Mouse (Mus musculus) mouse embryonic stem cell (cell line): Measurements from ENCODE around the gene H2-DMb2.

Experiments
- in situ Hi-C, 2 experiments: fragments of 300-500 bp; cut with MboI; formaldehyde crosslinking; loops; 1 replicate in 1 of 2; 3 replicates in 1 of 2; pipeline ENCODE4 v1.14.3; 2019 to 2020; ENCODE audit warnings: low sequenced_read_pairs in 2 of 2, low pct_unique_long_range_greater_than_20kb in 1 of 2, mixed read lengths in 1 of 2; ENCODE audit not compliant: unreplicated experiment in 1 of 2

Gene H2-DMb2

DNA sequence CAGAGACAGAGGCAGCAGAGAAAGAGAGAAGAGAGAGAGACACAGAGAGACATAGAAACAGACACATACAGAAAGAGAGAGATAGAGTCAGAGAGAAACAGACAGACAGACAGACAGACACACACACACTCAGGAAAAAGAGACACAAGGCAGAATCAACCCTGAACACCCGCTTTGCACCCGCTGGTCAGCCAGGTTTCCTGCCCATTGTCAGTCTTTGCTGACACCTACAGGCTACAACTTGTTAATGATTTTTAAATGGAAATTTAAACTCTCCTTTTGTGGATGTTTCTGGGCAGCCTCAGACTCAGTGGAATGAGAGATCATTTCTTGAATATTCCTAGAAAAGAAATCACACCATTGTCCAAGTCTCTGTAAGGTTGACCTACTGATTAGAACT is 26.2 kb downstream of the H2-DMb2 start:
- in situ Hi-C loops, result loop anchor here in 1 of 2 experiments (10.0 kb wide), 1 partner anchor 94 kb away; no protein-coding TSS in a partner anchor

DNA sequence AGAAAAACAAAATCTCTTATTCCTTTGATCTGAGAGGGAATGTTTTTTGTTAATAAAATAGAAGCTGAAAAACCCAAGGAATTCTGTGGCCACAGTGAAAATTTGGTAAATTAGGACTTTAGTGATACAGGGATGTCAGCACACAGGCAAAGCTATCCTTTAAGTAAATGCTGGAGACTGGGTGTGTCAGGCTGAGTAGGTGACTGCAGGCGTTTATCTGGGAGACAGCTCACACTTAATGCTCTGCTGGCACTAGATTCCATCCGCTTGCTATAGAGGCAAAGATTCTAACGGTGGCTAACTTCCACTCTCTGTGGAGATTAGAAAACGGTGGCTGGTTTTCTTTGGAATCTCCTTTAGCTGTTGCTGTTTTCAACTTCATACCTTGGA is 27.4 kb downstream of the H2-DMb2 start:
- in situ Hi-C loops, result loop anchor here in 1 of 2 experiments (5.0 kb wide), 1 partner anchor 88 kb away; no protein-coding TSS in a partner anchor

DNA sequence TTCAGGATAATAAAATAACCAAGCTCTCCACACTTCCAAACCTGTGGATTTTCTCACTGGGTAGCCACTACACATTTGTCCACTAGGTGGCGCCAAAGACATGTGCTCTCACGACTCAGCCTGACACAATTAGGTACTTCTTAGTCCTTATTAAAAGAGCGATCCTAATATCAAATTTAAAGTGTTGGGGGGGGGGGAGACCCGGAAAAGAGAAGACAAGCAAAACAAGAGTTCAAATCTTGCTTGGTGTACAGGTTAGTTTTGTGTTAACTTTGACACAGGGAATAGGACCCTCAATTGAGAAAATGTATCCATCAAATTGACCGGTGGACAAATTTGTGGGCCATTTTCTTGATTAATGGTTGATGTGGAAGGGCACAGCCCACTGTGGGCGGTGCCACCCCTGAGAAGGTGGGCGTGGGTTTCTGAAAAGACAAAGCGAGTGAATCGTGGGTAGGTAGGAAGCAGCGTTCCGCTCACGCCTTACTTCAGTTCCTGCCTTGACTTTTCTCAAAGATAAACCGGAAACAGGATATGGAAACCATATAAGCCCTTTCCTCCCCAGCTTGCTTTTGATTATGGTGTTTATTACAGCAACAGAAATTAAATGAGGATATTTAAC is 27.9 kb downstream of the H2-DMb2 start:
- in situ Hi-C loops, result loop anchor here in 1 of 2 experiments (5.0 kb wide), 1 partner anchor 89 kb away; no protein-coding TSS in a partner anchor

DNA sequence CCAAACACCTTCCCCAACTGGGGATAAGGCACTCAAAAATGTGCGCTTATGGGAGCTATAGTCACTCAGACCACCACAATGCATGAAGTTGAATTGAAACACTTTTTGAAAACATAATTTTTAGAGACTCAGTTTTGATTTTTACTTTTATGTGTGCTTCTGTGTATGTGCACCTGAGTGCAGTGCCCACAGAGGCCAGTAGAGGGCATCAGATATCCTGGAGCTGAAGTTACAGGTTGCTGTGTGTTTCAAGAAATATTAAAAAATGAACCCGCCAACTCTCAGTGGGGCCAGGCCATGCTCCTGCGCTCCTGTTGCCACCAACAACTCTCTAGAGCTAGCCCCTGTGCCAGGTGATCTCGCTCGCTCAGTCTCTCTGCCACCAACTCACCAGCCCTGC is 29.4 kb downstream of the H2-DMb2 start:
- in situ Hi-C loops, result loop anchor here in 1 of 2 experiments (5.0 kb wide), 1 partner anchor 90 kb away; no protein-coding TSS in a partner anchor

DNA sequence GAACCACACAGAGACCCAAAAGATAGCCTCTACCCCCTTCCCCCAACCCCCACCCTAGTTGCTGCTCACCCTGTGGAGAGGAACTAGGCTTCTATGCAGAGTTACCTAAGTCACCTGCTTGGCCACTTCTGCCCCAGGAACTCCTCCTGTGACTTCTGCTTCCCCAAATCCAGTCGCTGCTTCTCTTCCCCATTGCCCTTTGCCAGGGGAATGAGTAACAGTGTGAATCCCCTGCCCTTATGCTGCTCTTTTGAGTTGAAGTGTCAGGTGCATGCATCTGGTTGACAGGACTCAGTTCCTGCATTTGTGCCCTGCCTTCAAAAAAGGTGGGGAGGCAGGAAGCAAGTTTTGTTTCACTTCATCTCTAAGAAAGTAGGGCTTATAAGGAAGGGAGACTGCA is 31.0 kb downstream of the H2-DMb2 start:
- in situ Hi-C loops, result loop anchor here in 1 of 2 experiments (5.0 kb wide), 1 partner anchor 92 kb away; no protein-coding TSS in a partner anchor

DNA sequence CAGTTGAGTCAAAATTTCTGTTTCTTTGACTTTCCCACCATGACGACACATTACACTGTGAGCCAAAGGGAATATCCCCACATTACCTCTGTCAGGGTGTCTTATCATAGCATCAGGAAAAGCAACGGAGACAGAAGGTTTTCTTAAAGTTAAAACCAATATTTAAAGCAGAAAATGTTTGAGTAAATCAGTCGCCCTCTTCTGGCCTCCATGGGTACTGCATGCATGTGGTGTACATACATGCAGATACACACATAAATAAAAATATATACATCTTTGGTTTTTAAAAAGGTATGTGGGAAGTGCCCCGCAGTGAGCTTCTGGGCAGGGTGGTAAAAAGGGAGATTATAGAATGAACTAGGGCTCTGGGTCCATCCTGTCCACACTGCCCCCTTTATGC is 34.1 kb downstream of the H2-DMb2 start:
- in situ Hi-C loops, result no loop called here

DNA sequence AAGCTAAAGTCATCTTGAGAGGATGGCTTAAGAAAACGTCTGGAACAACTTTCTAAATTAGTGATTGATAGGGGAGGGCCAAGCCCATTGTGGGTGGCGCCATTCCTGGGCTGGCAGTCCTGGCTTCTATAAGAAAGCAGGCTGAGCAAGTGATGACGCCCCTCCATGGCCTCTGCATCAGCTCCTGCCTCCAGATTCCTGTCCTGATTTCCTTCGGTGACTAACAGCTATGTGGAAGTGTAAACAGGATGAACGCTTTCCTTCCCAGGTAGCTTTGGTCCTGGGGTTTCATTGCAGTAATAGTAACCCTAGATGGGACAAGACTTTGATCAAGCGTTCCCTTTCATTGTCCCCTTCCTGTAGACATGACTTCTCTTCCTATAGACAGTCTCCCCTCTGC is 35.9 kb downstream of the H2-DMb2 start:
- in situ Hi-C loops, result no loop called here

DNA sequence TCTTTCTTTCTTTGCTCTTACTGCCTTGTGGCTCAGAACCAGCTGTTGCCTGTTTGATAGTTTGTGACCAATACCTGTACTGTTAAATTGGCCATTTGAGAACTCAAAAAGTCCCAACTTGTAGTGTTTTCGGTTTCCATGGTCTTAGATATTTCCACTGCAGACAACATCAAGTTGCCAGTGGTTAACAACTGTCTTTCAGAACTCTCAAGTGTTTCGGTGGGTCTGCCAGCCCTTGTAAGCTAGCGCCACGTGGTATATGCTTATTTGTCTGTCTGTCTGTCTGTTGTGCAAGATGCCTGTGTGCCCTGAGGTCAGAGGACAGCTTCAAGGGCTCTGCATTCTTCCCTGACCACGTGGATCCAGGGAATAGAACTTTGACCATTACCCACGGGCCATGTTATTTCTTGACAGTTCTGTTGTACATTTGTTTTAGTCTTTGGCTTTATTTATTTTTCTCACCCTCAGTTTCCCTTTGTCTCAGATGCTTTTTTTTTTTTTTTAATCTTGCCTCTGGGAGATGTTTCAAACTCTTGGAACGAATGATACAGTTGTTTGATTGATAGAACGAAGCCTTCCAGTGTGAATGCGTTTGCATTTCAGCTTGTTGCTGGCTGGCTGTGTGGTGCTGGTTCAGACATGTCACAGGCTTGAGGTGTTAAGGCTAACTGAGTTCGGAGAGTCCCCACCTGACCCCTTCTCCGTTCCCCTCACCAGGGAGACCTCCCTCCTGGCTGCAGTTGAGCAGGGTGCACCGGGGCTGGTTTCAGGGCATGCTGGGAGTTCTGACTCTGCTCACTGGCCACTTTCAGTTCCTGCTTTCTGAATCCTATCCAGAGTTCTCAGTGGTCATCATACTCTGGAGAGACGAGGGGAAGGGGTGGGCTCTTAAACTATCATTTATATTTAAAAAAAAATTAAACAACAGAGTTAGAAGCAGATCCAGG is 37.1 kb downstream of the H2-DMb2 start:
- in situ Hi-C loops, result no loop called here

DNA sequence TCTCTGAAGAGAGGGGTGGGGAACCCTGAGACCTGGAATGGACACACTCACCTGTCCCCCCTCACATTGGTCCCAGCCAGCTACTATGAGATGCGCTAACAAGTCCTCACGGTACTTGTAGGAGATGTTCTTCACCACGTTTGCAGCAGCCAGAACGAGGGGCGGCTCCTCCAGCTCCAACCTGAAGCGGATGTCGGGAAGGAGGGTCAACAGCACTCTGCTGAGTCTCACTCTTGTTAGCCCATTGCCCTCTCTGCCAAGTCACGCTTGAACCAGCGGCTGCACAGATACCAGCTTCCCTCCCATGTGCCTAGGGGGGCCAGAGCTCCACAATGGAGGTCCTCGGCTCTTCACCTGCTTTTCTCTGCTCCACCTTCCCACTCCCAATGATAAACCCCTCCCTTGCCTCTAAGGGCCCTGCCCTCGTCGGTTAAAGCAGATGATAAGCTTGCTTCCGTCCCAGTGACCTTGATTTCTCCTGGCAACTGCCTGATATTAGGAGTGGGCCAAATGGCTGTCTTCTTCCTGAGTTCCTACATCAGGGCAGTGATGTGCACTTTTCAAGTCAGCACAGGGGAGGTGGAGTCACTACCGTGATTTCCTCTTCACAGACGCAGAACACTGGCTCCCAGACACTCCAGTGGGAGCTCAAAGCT is 40.6 kb downstream of the H2-DMb2 start:
- in situ Hi-C loops, result no loop called here

DNA sequence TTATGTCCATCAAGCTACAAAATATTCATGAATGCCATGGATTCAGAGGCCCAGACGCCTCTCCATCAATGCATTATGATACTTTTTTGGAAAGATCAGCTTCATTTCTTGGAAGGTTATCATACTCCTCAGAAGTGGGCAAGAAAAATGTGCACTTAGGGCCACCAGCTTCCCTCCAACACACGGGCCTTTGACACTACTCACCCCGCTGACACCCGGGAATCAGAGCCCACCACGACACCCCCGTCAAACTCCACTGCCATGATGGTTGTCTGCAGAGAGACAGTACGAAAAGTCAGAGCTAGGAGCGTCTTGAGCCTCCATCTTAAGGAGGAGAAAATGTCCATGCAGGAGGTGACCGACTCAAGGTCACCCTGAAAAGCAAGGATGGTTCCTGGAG is 42.4 kb downstream of the H2-DMb2 start:
- in situ Hi-C loops, result no loop called here

DNA sequence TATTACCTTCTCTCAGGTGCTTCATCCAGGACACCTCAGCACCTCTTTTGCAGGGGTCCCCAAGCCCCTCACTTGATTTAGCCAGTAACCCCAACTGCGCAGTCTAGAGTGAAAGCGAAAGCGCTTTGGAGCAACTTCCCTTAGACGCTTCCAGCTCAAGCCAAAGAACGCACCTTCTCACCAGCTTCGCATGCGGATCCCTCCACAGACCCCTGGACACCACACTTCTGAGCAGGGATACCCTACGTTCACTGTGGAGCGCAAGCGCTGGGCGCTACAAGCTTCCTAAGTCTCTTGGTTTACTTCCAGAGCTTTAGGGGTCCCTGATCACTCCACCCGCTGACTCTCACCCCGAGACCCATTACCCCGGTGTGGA is 43.8 kb downstream of the H2-DMb2 start:
- in situ Hi-C loops, result no loop called here

DNA sequence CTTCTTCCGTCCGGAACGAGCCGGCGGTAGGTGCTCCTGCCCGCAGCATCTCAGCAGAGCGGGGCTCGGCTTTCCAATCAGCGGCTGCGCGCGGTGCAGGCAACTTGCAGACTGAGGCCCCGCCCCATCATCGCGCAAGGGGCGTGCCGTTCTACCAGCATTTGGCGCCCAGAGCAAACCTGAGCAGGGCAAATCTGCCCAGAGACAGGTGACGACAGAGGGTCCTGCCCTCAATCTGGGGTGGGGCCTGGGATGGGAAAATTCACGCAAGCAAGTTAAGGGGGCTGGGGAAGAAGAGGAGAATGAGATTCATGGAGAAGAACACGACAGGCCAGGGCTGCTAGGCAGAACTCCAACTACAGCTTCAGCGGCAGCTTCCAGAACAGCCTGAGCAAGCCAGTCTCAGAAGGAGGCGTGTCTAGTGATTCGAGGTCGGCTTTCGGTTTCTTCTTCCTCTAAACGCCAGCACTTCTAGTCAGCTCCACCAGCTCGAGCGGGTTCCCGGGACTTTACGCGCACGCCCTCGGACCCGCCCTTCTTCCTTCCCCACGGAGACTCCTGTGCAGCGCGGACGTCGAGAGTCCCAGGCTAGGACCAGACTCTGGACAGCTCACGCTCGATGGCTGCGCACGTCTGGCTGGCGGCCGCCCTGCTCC is 44.3 kb downstream of the H2-DMb2 start, which contains the start of the genes Tap1 and Psmb9:
Gene Tap1, plus strand, starts transcription at position 293 of the 656 bp plus-strand sequence.
Gene Psmb9, minus strand, starts transcription at position 504 of the 656 bp plus-strand sequence.
- in situ Hi-C loops, result no loop called here

DNA sequence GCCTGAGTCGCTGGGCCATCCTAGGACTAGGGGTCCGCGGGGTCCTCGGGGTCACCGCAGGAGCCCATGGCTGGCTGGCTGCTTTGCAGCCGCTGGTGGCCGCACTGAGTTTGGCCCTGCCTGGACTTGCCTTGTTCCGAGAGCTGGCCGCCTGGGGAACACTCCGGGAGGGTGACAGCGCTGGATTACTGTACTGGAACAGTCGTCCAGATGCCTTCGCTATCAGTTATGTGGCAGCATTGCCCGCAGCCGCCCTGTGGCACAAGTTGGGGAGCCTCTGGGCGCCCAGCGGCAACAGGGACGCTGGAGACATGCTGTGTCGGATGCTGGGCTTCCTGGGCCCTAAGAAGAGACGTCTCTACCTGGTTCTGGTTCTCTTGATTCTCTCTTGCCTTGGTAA is 44.9 kb downstream of the H2-DMb2 start:
- in situ Hi-C loops, result no loop called here

DNA sequence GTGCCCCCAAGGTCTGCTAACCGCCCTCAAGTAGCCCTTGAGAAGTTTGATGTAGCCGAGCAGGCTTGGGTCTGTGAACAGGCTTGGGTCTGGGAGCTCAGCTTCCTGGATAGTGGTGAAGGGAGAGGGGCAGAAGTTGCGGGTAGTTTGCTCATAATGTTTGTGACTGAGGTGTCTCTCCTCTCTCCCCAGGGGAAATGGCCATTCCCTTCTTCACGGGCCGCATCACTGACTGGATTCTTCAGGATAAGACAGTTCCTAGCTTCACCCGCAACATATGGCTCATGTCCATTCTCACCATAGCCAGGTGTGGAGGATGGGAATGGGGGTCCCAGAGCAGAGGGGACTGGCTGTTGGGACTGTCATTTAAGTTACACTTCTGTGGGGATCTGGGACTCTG is 45.9 kb downstream of the H2-DMb2 start:
- in situ Hi-C loops, result no loop called here

DNA sequence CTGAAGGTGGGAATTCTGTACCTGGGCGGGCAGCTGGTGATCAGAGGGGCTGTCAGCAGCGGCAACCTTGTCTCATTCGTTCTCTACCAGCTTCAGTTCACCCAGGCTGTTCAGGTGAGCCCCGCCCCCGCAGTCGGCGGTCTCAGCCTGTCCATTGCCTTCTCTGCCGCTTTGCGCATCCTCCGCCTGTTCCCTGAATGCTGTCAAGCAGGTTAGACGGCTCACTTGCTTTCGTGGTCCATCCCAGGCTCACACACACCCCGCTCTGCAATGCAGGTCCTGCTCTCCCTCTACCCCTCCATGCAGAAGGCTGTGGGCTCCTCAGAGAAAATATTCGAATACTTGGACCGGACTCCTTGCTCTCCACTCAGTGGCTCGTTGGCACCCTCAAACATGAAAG is 49.7 kb downstream of the H2-DMb2 start:
- in situ Hi-C loops, result loop anchor here in 1 of 2 experiments (10.0 kb wide), 1 partner anchor 118 kb away; no protein-coding TSS in a partner anchor

DNA sequence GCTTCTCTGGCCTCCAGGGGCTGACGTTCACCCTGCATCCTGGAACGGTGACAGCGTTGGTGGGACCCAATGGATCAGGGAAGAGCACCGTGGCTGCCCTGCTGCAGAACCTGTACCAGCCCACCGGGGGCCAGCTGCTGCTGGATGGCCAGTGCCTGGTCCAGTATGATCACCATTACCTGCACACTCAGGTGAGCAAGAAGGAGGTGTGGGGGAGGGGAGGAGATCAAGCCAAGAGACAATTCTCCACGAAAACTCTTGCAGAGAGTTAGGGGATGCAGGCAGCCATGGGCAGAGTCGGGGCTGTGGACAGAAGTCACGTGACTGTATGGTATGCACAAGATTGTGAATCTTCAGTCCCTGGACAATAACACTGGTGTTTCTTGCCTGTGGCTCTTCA is 50.4 kb downstream of the H2-DMb2 start:
- in situ Hi-C loops, result loop anchor here in 1 of 2 experiments (10.0 kb wide), 1 partner anchor 119 kb away; no protein-coding TSS in a partner anchor

DNA sequence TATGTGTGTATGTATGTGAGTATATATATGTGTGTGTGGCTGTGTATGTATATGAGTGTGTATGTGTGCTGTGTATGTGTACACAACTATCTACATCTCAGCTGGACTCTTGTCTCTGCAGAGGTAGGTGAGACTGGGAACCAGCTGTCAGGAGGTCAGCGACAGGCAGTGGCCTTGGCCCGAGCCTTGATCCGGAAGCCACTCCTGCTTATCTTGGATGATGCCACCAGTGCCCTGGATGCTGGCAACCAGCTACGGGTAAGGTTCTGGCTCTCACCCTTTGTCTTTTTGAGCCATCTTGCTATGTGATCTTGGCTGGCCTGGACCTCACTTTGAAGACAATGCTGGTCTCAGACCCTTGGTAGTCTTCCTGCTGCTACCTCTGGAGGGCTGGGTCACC is 51.6 kb downstream of the H2-DMb2 start:
- in situ Hi-C loops, result loop anchor here in 1 of 2 experiments (10.0 kb wide), 1 partner anchor 120 kb away; no protein-coding TSS in a partner anchor

DNA sequence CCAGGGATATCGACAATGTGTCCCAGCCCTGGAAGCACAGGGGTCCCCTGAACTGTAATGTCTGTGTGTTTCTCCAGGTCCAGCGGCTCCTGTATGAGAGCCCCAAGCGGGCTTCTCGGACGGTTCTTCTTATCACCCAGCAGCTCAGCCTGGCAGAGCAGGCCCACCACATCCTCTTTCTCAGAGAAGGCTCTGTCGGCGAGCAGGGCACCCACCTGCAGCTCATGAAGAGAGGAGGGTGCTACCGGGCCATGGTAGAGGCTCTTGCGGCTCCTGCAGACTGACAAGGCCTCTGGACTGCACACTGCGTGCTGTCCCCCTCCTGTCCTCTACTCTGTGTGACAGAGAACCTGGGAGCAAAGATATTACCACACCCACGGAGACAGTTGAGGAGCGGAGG is 53.4 kb downstream of the H2-DMb2 start:
- in situ Hi-C loops, result loop anchor here in 1 of 2 experiments (10.0 kb wide), 1 partner anchor 122 kb away; no protein-coding TSS in a partner anchor
